Mouse (Mus musculus): ENCODE measurements around the gene Fen1. TPM values are rescaled to one million over a fixed set of nuclear protein-coding genes. Genes with fewer than 3 reads are reported as not detected.

Fen1 gene
- polyA plus RNA-seq, 1 experiment from 2014 or later = 113 TPM

GRCm38 (mm10) chr19:10181225-10181624 lies 22.7 kb downstream of the Fen1 start:
- no peaks in the 10 kb centered on the region for H3K27me3 ChIP-seq (ENCODE audit: control insufficient read depth, insufficient read depth, low read length)
- no peaks in the 10 kb centered on the region for H3K9me3 ChIP-seq (ENCODE audit: control insufficient read depth, low read length)
- H3K4me1 ChIP-seq (ENCODE audit: control insufficient read depth, insufficient read depth, low read length) = no peaks in the 10 kb centered on the region
- DNase-seq (ENCODE audit: low spot score) = no peak
- H3K4me3 ChIP-seq (ENCODE audit: low read depth, low read length) = no peak overlapping the region
- no peak overlapping the region for H3K27ac ChIP-seq (ENCODE audit: low read depth, low read length)
- peaks cover 5% of the 10 kb centered on the region for H3K36me3 ChIP-seq (ENCODE audit: control insufficient read depth, insufficient read depth, low read length)
- H3K9ac ChIP-seq (ENCODE audit: low read length) = no peak overlapping the region
- 95% methylated on average over 7 of the region's 7 CpGs for WGBS
- no peak for ATAC-seq (ENCODE audit: insufficient read depth, low FRiP score, low TSS enrichment)
- H3K4me2 ChIP-seq (ENCODE audit: low read depth) = no peak overlapping the region

- no peaks in the 10 kb centered on the region for H3K27me3 ChIP-seq (ENCODE audit: control insufficient read depth, insufficient read depth, low read length)
- H3K9me3 ChIP-seq (ENCODE audit: control insufficient read depth, low read length) = no peaks in the 10 kb centered on the region
- DNase-seq (ENCODE audit: low spot score) (no peak), ATAC-seq (ENCODE audit: insufficient read depth, low FRiP score, low TSS enrichment) (no peak)
- no peak overlapping the region for H3K9ac ChIP-seq (ENCODE audit: low read length)
- H3K4me3 ChIP-seq (ENCODE audit: low read depth, low read length) = no peak overlapping the region
- no peak overlapping the region for H3K27ac ChIP-seq (ENCODE audit: low read depth, low read length)
- WGBS = 63% methylated on average over 7 of the region's 7 CpGs
- H3K36me3 ChIP-seq (ENCODE audit: control insufficient read depth, insufficient read depth, low read length) = no peaks in the 10 kb centered on the region
- H3K4me1 ChIP-seq (ENCODE audit: control insufficient read depth, insufficient read depth, low read length) = no peaks in the 10 kb centered on the region
- no peak overlapping the region for H3K4me2 ChIP-seq (ENCODE audit: low read depth)
Observed at GRCm38 (mm10) chr19:10176941-10177372, 27.0 kb downstream of the Fen1 start.

- Histone ChIP-seq H3K27me3 (ENCODE audit: control insufficient read depth, insufficient read depth, low read length) (no peaks in the 10 kb centered on the region), H3K9ac (ENCODE audit: low read length) (no peak overlapping the region), H3K4me2 (ENCODE audit: low read depth) (no peak overlapping the region), H3K4me3 (ENCODE audit: low read depth, low read length) (no peak overlapping the region), H3K36me3 (ENCODE audit: control insufficient read depth, insufficient read depth, low read length) (no peaks in the 10 kb centered on the region), H3K9me3 (ENCODE audit: control insufficient read depth, low read length) (no peaks in the 10 kb centered on the region), H3K4me1 (ENCODE audit: control insufficient read depth, insufficient read depth, low read length) (no peaks in the 10 kb centered on the region), H3K27ac (ENCODE audit: low read depth, low read length) (no peak overlapping the region)
- DNase-seq (ENCODE audit: low spot score) = no peak
- ATAC-seq (ENCODE audit: insufficient read depth, low FRiP score, low TSS enrichment) = no peak
- 65% methylated on average over 1 of the region's 1 CpGs for WGBS
Observed at GRCm38 (mm10) chr19:10176477-10176876, 27.5 kb downstream of the Fen1 start.

- H3K9me3 ChIP-seq (ENCODE audit: control insufficient read depth, low read length) = no peaks in the 10 kb centered on the region
- 80% methylated on average over 4 of the region's 4 CpGs for WGBS
Observed at GRCm38 (mm10) chr19:10174956-10175355, 29.0 kb downstream of the Fen1 start.

GRCm38 (mm10) chr19:10173844-10174539 lies 30.0 kb downstream of the Fen1 start:
- DNase-seq (ENCODE audit: low spot score) (no peak), ATAC-seq (ENCODE audit: insufficient read depth, low FRiP score, low TSS enrichment) (no peak)
- no peaks in the 10 kb centered on the region for H3K9me3 ChIP-seq (ENCODE audit: control insufficient read depth, low read length)
- no peak overlapping the region for H3K4me2 ChIP-seq (ENCODE audit: low read depth)
- no peak overlapping the region for H3K4me3 ChIP-seq (ENCODE audit: low read depth, low read length)
- H3K27ac ChIP-seq (ENCODE audit: low read depth, low read length) = no peak overlapping the region
- no peaks in the 10 kb centered on the region for H3K36me3 ChIP-seq (ENCODE audit: control insufficient read depth, insufficient read depth, low read length)
- no peaks in the 10 kb centered on the region for H3K4me1 ChIP-seq (ENCODE audit: control insufficient read depth, insufficient read depth, low read length)
- H3K9ac ChIP-seq (ENCODE audit: low read length) = no peak overlapping the region
- WGBS = 92% methylated on average over 7 of the region's 7 CpGs
- H3K27me3 ChIP-seq (ENCODE audit: control insufficient read depth, insufficient read depth, low read length) = no peaks in the 10 kb centered on the region

More at GRCm38 (mm10) chr19:10174956-10175355, 29.0 kb downstream of the Fen1 start:
- Histone ChIP-seq H3K4me2 (ENCODE audit: low read depth) (no peak overlapping the region), H3K27ac (ENCODE audit: low read depth, low read length) (no peak overlapping the region), H3K9ac (ENCODE audit: low read length) (no peak overlapping the region), H3K4me1 (ENCODE audit: control insufficient read depth, insufficient read depth, low read length) (no peaks in the 10 kb centered on the region), H3K27me3 (ENCODE audit: control insufficient read depth, insufficient read depth, low read length) (no peaks in the 10 kb centered on the region), H3K4me3 (ENCODE audit: low read depth, low read length) (no peak overlapping the region), H3K36me3 (ENCODE audit: control insufficient read depth, insufficient read depth, low read length) (no peaks in the 10 kb centered on the region)
- DNase-seq (ENCODE audit: low spot score) (no peak), ATAC-seq (ENCODE audit: insufficient read depth, low FRiP score, low TSS enrichment) (no peak)

GRCm38 (mm10) chr19:10173116-10173718 lies 30.8 kb downstream of the Fen1 start:
- Histone ChIP-seq H3K27me3 (ENCODE audit: control insufficient read depth, insufficient read depth, low read length) (no peaks in the 10 kb centered on the region), H3K4me2 (ENCODE audit: low read depth) (no peak overlapping the region), H3K9me3 (ENCODE audit: control insufficient read depth, low read length) (no peaks in the 10 kb centered on the region), H3K9ac (ENCODE audit: low read length) (no peak overlapping the region), H3K4me1 (ENCODE audit: control insufficient read depth, insufficient read depth, low read length) (no peaks in the 10 kb centered on the region), H3K27ac (ENCODE audit: low read depth, low read length) (no peak overlapping the region), H3K36me3 (ENCODE audit: control insufficient read depth, insufficient read depth, low read length) (no peaks in the 10 kb centered on the region), H3K4me3 (ENCODE audit: low read depth, low read length) (no peak overlapping the region)
- no peak for ATAC-seq (ENCODE audit: insufficient read depth, low FRiP score, low TSS enrichment)
- 90% methylated on average over 5 of the region's 5 CpGs for WGBS
- DNase-seq (ENCODE audit: low spot score) = no peak

GRCm38 (mm10) chr19:10171846-10172245 lies 32.1 kb downstream of the Fen1 start:
- ATAC-seq (ENCODE audit: insufficient read depth, low FRiP score, low TSS enrichment) = no peak
- H3K27me3 ChIP-seq (ENCODE audit: control insufficient read depth, insufficient read depth, low read length) = no peaks in the 10 kb centered on the region

GRCm38 (mm10) chr19:10171359-10171758 lies 32.6 kb downstream of the Fen1 start:
- no peaks in the 10 kb centered on the region for H3K36me3 ChIP-seq (ENCODE audit: control insufficient read depth, insufficient read depth, low read length)
- H3K4me3 ChIP-seq (ENCODE audit: low read depth, low read length) = no peak overlapping the region
- no peak overlapping the region for H3K4me2 ChIP-seq (ENCODE audit: low read depth)
- DNase-seq (ENCODE audit: low spot score) (no peak), ATAC-seq (ENCODE audit: insufficient read depth, low FRiP score, low TSS enrichment) (no peak)
- H3K27ac ChIP-seq (ENCODE audit: low read depth, low read length) = no peak overlapping the region
- 74% methylated on average over 7 of the region's 7 CpGs for WGBS
- H3K4me1 ChIP-seq (ENCODE audit: control insufficient read depth, insufficient read depth, low read length) = no peaks in the 10 kb centered on the region
- no peaks in the 10 kb centered on the region for H3K27me3 ChIP-seq (ENCODE audit: control insufficient read depth, insufficient read depth, low read length)
- H3K9ac ChIP-seq (ENCODE audit: low read length) = no peak overlapping the region
- no peaks in the 10 kb centered on the region for H3K9me3 ChIP-seq (ENCODE audit: control insufficient read depth, low read length)

More at GRCm38 (mm10) chr19:10171846-10172245, 32.1 kb downstream of the Fen1 start:
- no peaks in the 10 kb centered on the region for H3K4me1 ChIP-seq (ENCODE audit: control insufficient read depth, insufficient read depth, low read length)
- no peaks in the 10 kb centered on the region for H3K36me3 ChIP-seq (ENCODE audit: control insufficient read depth, insufficient read depth, low read length)
- no peaks in the 10 kb centered on the region for H3K9me3 ChIP-seq (ENCODE audit: control insufficient read depth, low read length)
- H3K9ac ChIP-seq (ENCODE audit: low read length) = no peak overlapping the region
- no peak for DNase-seq (ENCODE audit: low spot score)
- H3K27ac ChIP-seq (ENCODE audit: low read depth, low read length) = no peak overlapping the region
- no peak overlapping the region for H3K4me2 ChIP-seq (ENCODE audit: low read depth)
- H3K4me3 ChIP-seq (ENCODE audit: low read depth, low read length) = no peak overlapping the region

GRCm38 (mm10) chr19:10170466-10170865 lies 33.5 kb downstream of the Fen1 start:
- no peaks in the 10 kb centered on the region for H3K4me1 ChIP-seq (ENCODE audit: control insufficient read depth, insufficient read depth, low read length)
- WGBS = 39% methylated on average over 1 of the region's 1 CpGs
- DNase-seq (ENCODE audit: low spot score) = no peak

More at GRCm38 (mm10) chr19:10170466-10170865, 33.5 kb downstream of the Fen1 start:
- ATAC-seq (ENCODE audit: insufficient read depth, low FRiP score, low TSS enrichment) = no peak
- Histone ChIP-seq H3K36me3 (ENCODE audit: control insufficient read depth, insufficient read depth, low read length) (no peaks in the 10 kb centered on the region), H3K4me3 (ENCODE audit: low read depth, low read length) (no peak overlapping the region), H3K27ac (ENCODE audit: low read depth, low read length) (no peak overlapping the region), H3K9ac (ENCODE audit: low read length) (no peak overlapping the region), H3K4me2 (ENCODE audit: low read depth) (no peak overlapping the region), H3K9me3 (ENCODE audit: control insufficient read depth, low read length) (no peaks in the 10 kb centered on the region), H3K27me3 (ENCODE audit: control insufficient read depth, insufficient read depth, low read length) (no peaks in the 10 kb centered on the region)

All from neural tube, embryonic 11.5 days (tissue).